Mouse (Mus musculus): ENCODE measurements around the gene Mrps10. TPM values are rescaled to one million over a fixed set of nuclear protein-coding genes. Genes with fewer than 3 reads are reported as not detected.
"Not testable (repeated sequence)": the region's sequence is repeated elsewhere in the genome, so short reads cannot be mapped to it uniquely, and the experiment has no call there.

Mrps10 gene
- polyA plus RNA-seq, 1 experiment, result 71.3 TPM

GRCm38 (mm10) chr17:47400451-47400850 lies 31.8 kb downstream of the Mrps10 start, which contains the start of gene Guca1a:
Gene Guca1a (minus strand): TSS chr17:47400584.
- TF ChIP-seq EP300 (IDR thresholded peaks at IDR 0.05; ENCODE audit: insufficient read depth, low read depth, low read length) (no peak), CTCF (IDR thresholded peaks at IDR 0.05; ENCODE audit: low read depth, low read length) (no peak), POLR2A (IDR thresholded peaks at IDR 0.05; ENCODE audit: insufficient read depth, low read length) (no peak)
- no peak within 1 kb of the TSS for H3K27ac ChIP-seq (ENCODE audit: insufficient read depth, low read length)
- no peak within 1 kb of the TSS for H3K9ac ChIP-seq (ENCODE audit: low read depth, poor library complexity, severe bottlenecking)
- no peaks in the 10 kb centered on the region for H3K36me3 ChIP-seq (ENCODE audit: control insufficient read depth, insufficient read depth, low read length, poor library complexity, severe bottlenecking)
- H3K4me1 ChIP-seq (ENCODE audit: control insufficient read depth, insufficient read depth, low read length), result no peaks in the 10 kb centered on the region
- H3K9me3 ChIP-seq (replicated peaks; ENCODE audit: control insufficient read depth, insufficient read depth, low read length, poor library complexity, severe bottlenecking), result no peaks in the 10 kb centered on the region
- H3K4me3 ChIP-seq (ENCODE audit: low read depth, low read length), result no peak within 1 kb of the TSS
- H3K27me3 ChIP-seq (ENCODE audit: control insufficient read depth, insufficient read depth, low read length, poor library complexity, severe bottlenecking), result no peaks in the 10 kb centered on the region

GRCm38 (mm10) chr17:47407717-47408557 lies 39.2 kb downstream of the Mrps10 start:
- H3K27me3 ChIP-seq (ENCODE audit: control insufficient read depth, insufficient read depth, low read length, poor library complexity, severe bottlenecking), result peaks cover 4% of the 10 kb centered on the region; the same call in 1 of the 2 replicates
- TF ChIP-seq EP300 (IDR thresholded peaks at IDR 0.05; ENCODE audit: insufficient read depth, low read depth, low read length), result no peak
- TF ChIP-seq POLR2A (IDR thresholded peaks at IDR 0.05; ENCODE audit: insufficient read depth, low read length), result no peak
- TF ChIP-seq CTCF (IDR thresholded peaks at IDR 0.05; ENCODE audit: low read depth, low read length), result no peak

DNA sequence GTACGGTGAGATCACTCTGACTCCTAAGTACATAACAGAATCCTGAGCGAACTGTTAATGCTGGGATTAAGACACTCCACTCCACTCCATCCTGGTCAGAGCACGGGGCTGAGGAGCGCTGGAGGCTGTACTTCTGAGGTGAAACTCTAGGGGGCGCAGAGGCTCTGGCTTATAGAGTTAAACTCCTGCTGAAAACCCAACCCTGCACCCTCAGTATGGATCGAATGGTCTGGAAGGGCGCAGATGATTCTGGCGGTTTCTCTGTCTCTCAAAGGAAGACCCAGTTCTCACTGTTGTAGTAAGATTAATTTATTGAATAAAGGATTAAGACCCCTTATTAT lies 39.8 kb downstream of the Mrps10 start:
- peak; percentile 77 for TF ChIP-seq CTCF (IDR thresholded peaks at IDR 0.05; ENCODE audit: low read depth, low read length)
- no peak for TF ChIP-seq EP300 (IDR thresholded peaks at IDR 0.05; ENCODE audit: insufficient read depth, low read depth, low read length)
- TF ChIP-seq POLR2A (IDR thresholded peaks at IDR 0.05; ENCODE audit: insufficient read depth, low read length), result no peak
- Histone ChIP-seq H3K27me3 (ENCODE audit: control insufficient read depth, insufficient read depth, low read length, poor library complexity, severe bottlenecking) (peaks cover 4% of the 10 kb centered on the region; the same call in 1 of the 2 replicates), H3K9ac (ENCODE audit: low read depth, poor library complexity, severe bottlenecking) (no peak overlapping the region), H3K9me3 (replicated peaks; ENCODE audit: control insufficient read depth, insufficient read depth, low read length, poor library complexity, severe bottlenecking) (no peaks in the 10 kb centered on the region), H3K4me1 (ENCODE audit: control insufficient read depth, insufficient read depth, low read length) (no peaks in the 10 kb centered on the region), H3K36me3 (ENCODE audit: control insufficient read depth, insufficient read depth, low read length, poor library complexity, severe bottlenecking) (no peaks in the 10 kb centered on the region), H3K4me3 (ENCODE audit: low read depth, low read length) (no peak overlapping the region), H3K27ac (ENCODE audit: insufficient read depth, low read length) (no peak overlapping the region)

More at GRCm38 (mm10) chr17:47407717-47408557, 39.2 kb downstream of the Mrps10 start:
- Histone ChIP-seq H3K9me3 (replicated peaks; ENCODE audit: control insufficient read depth, insufficient read depth, low read length, poor library complexity, severe bottlenecking) (no peaks in the 10 kb centered on the region), H3K9ac (ENCODE audit: low read depth, poor library complexity, severe bottlenecking) (no peak overlapping the region), H3K4me1 (ENCODE audit: control insufficient read depth, insufficient read depth, low read length) (no peaks in the 10 kb centered on the region), H3K27ac (ENCODE audit: insufficient read depth, low read length) (no peak overlapping the region), H3K36me3 (ENCODE audit: control insufficient read depth, insufficient read depth, low read length, poor library complexity, severe bottlenecking) (no peaks in the 10 kb centered on the region), H3K4me3 (ENCODE audit: low read depth, low read length) (no peak overlapping the region)

DNA sequence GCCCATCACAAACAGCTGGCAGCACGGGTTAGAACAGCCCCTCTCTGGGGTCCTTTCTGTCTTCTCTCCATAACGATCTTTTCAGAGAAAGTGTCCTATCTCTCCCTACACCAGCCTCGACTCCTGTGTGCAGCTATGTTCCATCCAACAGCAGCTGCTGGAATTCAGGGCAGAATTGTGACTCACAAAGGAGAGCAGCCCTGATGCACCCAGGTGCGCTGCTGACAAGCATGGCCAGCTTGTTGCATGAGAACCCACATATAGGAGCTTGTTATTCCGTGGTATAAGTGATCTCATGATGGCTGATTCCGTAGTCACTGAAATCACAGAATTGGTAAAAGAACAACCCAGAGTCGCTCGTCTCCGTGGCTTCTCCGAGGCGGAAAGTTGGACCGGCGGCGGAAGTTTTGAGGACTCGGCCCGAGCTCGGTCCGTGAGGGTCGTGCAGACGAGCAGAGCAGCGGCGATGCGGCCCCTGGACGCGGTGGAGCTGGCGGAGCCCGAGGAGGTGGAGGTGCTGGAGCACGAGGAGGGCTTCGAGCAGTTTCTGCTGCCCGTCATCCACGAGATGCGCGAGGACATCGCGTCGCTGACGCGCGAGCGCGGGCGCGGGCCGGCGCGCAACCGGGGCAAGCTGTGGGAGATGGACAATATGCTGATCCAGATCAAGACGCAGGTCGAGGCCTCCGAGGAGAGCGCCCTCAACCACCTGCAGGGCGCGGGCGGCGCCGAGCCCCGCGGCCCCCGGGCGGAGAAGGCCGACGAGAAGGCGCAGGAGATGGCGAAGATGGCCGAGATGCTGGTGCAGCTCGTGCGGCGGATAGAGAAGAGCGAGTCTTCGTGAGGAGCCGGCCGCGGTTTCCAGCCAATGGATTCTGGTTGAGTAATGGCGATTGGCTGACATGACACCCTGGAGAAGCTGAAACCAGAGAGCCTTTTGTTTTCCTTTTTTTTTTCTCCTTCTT lies 41.5 kb downstream of the Mrps10 start:
- H3K36me3 ChIP-seq (ENCODE audit: control insufficient read depth, insufficient read depth, low read length, poor library complexity, severe bottlenecking); H3K9ac ChIP-seq (ENCODE audit: low read depth, poor library complexity, severe bottlenecking); H3K27me3 ChIP-seq (ENCODE audit: control insufficient read depth, insufficient read depth, low read length, poor library complexity, severe bottlenecking); H3K9me3 ChIP-seq (replicated peaks; ENCODE audit: control insufficient read depth, insufficient read depth, low read length, poor library complexity, severe bottlenecking); H3K4me1 ChIP-seq (ENCODE audit: control insufficient read depth, insufficient read depth, low read length); H3K27ac ChIP-seq (ENCODE audit: insufficient read depth, low read length): not testable (repeated sequence)
- peak overlapping the region; percentile 25 for H3K4me3 ChIP-seq (ENCODE audit: low read depth, low read length)

DNA sequence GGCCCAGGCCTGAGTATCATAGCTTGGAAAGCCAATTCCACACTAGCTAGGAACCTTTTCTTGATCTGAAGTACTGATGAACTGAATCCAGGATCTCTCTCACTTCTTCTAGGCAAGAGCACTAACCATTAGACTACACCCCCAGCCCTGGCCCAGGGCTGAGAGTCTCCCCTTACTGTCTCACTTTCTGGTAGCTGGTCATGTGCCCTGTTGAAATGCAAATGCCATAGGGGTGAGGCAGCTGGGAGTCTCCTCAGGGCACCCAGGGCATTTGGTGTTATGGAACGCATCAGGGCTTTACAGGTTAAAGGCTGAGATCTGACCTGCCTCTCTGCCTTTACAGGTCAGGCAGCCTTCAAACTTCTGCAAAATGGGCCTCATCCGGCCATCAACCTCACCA lies 51.5 kb downstream of the Mrps10 start:
- Histone ChIP-seq H3K9ac (ENCODE audit: low read depth, poor library complexity, severe bottlenecking) (no peak overlapping the region), H3K4me1 (ENCODE audit: control insufficient read depth, insufficient read depth, low read length) (peaks cover 2% of the 10 kb centered on the region), H3K27ac (ENCODE audit: insufficient read depth, low read length) (no peak overlapping the region), H3K4me3 (ENCODE audit: low read depth, low read length) (no peak overlapping the region), H3K36me3 (ENCODE audit: control insufficient read depth, insufficient read depth, low read length, poor library complexity, severe bottlenecking) (no peaks in the 10 kb centered on the region), H3K9me3 (replicated peaks; ENCODE audit: control insufficient read depth, insufficient read depth, low read length, poor library complexity, severe bottlenecking) (no peaks in the 10 kb centered on the region), H3K27me3 (ENCODE audit: control insufficient read depth, insufficient read depth, low read length, poor library complexity, severe bottlenecking) (no peaks in the 10 kb centered on the region)
- TF ChIP-seq EP300 (IDR thresholded peaks at IDR 0.05; ENCODE audit: insufficient read depth, low read depth, low read length), result peak; percentile 75
- no peak for TF ChIP-seq POLR2A (IDR thresholded peaks at IDR 0.05; ENCODE audit: insufficient read depth, low read length)
- no peak for TF ChIP-seq CTCF (IDR thresholded peaks at IDR 0.05; ENCODE audit: low read depth, low read length)

Measured in ES-Bruce4 (cell line).